Mouse (Mus musculus): Measurements from ENCODE around the gene Cnn3.

Cnn3 gene

GRCm38 (mm10) chr3:121489462-121490118 lies 63.3 kb downstream of the Cnn3 start:
- peak; percentile 92 for ATAC-seq (ENCODE audit: low TSS enrichment)

GRCm38 (mm10) chr3:121490941-121491340 lies 64.6 kb downstream of the Cnn3 start:
- ATAC-seq (ENCODE audit: low TSS enrichment): no peak

GRCm38 (mm10) chr3:121492026-121492425 lies 65.7 kb downstream of the Cnn3 start:
- no peak for ATAC-seq (ENCODE audit: low TSS enrichment)

GRCm38 (mm10) chr3:121493997-121494421 lies 67.7 kb downstream of the Cnn3 start:
- no peak for ATAC-seq (ENCODE audit: low TSS enrichment)

- peak; percentile 97 for ATAC-seq (ENCODE audit: low TSS enrichment)
Observed at GRCm38 (mm10) chr3:121500225-121500624, 73.9 kb downstream of the Cnn3 start.

- no peak for ATAC-seq (ENCODE audit: low TSS enrichment)
Observed at GRCm38 (mm10) chr3:121500734-121501133, 74.4 kb downstream of the Cnn3 start.

DNA sequence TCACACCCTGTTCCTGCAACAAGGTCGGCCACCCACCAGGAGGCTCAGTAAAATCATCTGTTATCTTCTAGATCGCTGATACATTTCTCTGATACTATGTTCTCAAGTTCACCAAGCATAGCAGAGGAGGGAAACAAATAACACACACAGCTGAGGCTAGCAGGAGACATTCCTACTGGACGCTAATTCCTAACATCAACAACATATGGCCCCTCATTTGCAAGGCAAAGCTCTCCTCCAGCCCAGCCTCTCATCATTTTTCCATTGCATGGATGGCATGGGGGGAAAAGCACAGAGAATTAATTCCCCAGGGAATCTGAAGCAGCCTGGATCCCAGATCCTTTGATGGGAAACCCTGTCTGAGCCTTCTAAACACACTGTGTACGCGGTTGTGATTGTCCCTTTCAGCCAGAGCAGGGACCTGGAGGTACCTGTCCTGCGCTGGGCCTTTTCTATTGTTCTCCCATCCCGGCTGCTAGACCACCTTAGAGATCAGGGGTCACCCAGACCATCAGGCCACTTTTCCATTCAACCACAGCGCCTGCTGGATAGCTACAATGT lies 78.7 kb downstream of the Cnn3 start:
- ATAC-seq (ENCODE audit: low TSS enrichment): no peak

GRCm38 (mm10) chr3:121506175-121506574 lies 79.9 kb downstream of the Cnn3 start:
- no peak for ATAC-seq (ENCODE audit: low TSS enrichment)

- no peak for ATAC-seq (ENCODE audit: low TSS enrichment)
Observed at GRCm38 (mm10) chr3:121506756-121507155, 80.5 kb downstream of the Cnn3 start.

- no peak for ATAC-seq (ENCODE audit: low TSS enrichment)
Observed at GRCm38 (mm10) chr3:121507678-121508077, 81.4 kb downstream of the Cnn3 start.
